Mouse (Mus musculus): ENCODE data around the gene Cactin. TPM values are rescaled to one million over a fixed set of nuclear protein-coding genes. Genes with fewer than 3 reads are reported as not detected.

The Cactin gene
- polyA plus RNA-seq, 2 experiments = 25.3 to 50.0 TPM

DNA sequence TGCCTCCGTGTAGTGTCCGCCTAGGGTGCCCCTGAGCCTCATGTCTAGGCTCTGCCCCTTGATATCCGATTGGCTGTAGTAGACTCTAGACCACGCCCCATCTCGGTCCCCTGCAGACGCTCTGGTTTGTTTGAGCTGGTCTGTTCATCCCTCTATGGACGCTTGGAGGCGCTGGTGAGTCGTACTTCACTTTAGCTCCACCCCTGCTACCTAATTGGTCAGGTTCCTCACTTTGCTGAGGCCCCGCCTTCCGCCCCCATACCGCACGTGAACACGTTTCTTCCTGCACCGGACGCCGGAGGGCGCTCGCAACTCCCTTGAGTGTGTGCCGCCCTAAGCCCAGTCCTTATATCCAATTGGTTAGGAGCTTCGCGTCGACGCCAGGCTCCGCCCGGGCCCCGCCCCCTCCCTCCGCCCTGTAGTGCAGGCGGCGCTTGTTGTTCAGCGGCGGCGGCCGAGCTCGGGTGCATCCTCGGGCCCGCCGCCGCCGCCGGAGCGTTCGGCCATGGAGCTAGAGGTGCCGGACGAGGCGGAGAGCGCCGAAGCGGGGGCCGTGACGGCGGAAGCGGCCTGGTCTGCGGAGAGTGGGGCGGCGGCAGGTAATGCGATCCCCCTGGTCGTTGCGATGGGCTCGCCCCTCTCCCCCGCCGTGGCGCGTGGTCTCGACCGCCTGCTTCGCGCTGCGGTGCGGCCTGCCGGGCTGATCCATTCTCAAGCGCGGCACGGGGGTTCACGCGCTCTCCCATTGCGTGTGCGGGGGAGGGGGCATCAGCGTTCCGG lies 28.2 kb upstream of the Cactin start, which contains the start of gene Pip5k1c:
Pip5k1c (plus strand) TSS at position 410 of the 780 bp plus-strand sequence.
- DNase-seq (ENCODE audit: low spot score) (peak; percentile 98), ATAC-seq (ENCODE audit: low FRiP score, low read depth) (peak; percentile 96)
- peak within 1 kb of the TSS; percentile 83 for H3K27ac ChIP-seq (replicated peaks; ENCODE audit: low read depth, low read length)
- H3K4me2 ChIP-seq (replicated peaks; ENCODE audit: low read depth, low read length, severe bottlenecking) = peak within 1 kb of the TSS; percentile 96
- peak within 1 kb of the TSS; percentile 81 for H3K4me3 ChIP-seq (replicated peaks; ENCODE audit: low read length)
- H3K4me1 ChIP-seq (ENCODE audit: control insufficient read depth, insufficient read depth, low read length) = peaks cover 14% of the 10 kb centered on the region
- H3K9me3 ChIP-seq (ENCODE audit: control insufficient read depth, low read length) = no peaks in the 10 kb centered on the region
- H3K9ac ChIP-seq (ENCODE audit: low read depth, low read length, severe bottlenecking) = peak within 1 kb of the TSS; percentile 77
- TF ChIP-seq POLR2A (IDR thresholded peaks at IDR 0.05; ENCODE audit: borderline replicate concordance, extremely low read depth, insufficient read depth, insufficient read length) = peak; percentile 73; the same call in 1 of the 2 replicates
- under 1% methylated on average over 59 of the region's 80 CpGs for WGBS
- peaks cover 13% of the 10 kb centered on the region; the same call in 1 of the 2 replicates for H3K27me3 ChIP-seq (ENCODE audit: control insufficient read depth, insufficient read depth, low read length)
- no peaks in the 10 kb centered on the region for H3K36me3 ChIP-seq (ENCODE audit: control insufficient read depth, insufficient read depth, low read length)

DNA sequence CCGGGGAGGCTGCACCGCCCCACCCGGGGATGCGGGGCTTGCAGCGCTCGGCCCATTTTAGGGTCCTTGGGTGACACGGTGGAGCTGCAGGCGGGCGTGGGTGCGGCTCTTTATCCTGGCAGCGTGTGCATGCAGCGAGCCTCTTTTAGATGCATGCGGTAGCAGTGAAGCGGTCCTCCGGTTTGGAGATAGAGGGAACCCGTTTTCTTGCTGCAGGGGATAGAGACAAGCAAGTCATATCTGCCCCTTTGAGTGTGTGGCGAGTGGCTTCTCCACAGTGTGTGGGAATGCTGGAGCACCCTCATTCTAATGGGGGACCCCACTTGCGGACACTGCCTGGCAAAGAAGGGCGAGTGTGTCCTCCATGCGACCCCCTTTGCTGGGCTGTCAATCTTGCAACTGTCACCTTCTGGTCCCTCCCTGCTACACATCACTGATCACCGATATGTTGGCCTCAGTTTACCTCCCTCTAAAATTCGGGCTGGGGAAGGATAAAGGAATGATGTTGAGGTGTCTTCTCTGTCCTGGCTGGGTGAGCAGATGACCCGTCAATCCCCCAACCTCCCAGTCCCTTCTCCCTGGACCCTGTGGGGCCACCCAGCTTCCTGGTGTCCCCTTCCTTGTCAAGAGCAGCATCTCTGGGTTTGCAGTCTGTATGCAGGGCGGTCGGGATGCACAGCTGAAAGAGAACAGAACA lies 27.4 kb upstream of the Cactin start:
- 2% methylated on average over 25 of the region's 25 CpGs for WGBS
- Histone ChIP-seq H3K9ac (ENCODE audit: low read depth, low read length, severe bottlenecking) (peak overlapping the region; percentile 77), H3K27me3 (ENCODE audit: control insufficient read depth, insufficient read depth, low read length) (peaks cover 13% of the 10 kb centered on the region; the same call in 1 of the 2 replicates), H3K9me3 (ENCODE audit: control insufficient read depth, low read length) (no peaks in the 10 kb centered on the region), H3K4me3 (replicated peaks; ENCODE audit: low read length) (peak overlapping the region; percentile 81), H3K36me3 (ENCODE audit: control insufficient read depth, insufficient read depth, low read length) (no peaks in the 10 kb centered on the region), H3K27ac (replicated peaks; ENCODE audit: low read depth, low read length) (peak overlapping the region; percentile 83), H3K4me2 (replicated peaks; ENCODE audit: low read depth, low read length, severe bottlenecking) (peak overlapping the region; percentile 96), H3K4me1 (ENCODE audit: control insufficient read depth, insufficient read depth, low read length) (peaks cover 14% of the 10 kb centered on the region)
- TF ChIP-seq POLR2A (IDR thresholded peaks at IDR 0.05; ENCODE audit: borderline replicate concordance, extremely low read depth, insufficient read depth, insufficient read length) = no peak
- ATAC-seq (ENCODE audit: low FRiP score, low read depth) = no peak
- DNase-seq (ENCODE audit: low spot score) = no peak

DNA sequence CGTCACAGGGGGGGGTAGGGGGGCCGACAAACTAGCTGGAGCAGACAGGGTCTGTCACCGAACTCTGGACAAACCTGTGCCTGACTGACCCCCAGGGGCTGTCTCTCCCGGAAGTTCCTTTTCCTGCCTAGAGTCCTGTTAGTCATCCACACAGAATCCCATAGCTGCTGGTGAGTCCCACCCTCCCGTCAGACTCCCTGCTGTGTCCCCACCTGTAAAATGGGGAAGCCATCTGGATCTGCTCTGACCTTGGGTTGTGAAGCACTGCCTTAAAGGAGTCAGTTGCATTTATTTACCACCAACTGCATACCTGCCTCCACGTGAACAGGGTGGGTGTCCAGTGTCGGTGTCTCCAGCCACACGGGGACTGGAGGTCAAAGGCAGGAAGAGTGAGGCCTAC lies 26.5 kb upstream of the Cactin start:
- Histone ChIP-seq H3K4me2 (replicated peaks; ENCODE audit: low read depth, low read length, severe bottlenecking) (peak overlapping the region; percentile 96), H3K9ac (ENCODE audit: low read depth, low read length, severe bottlenecking) (peak overlapping the region; percentile 77), H3K27me3 (ENCODE audit: control insufficient read depth, insufficient read depth, low read length) (peaks cover 13% of the 10 kb centered on the region; the same call in 1 of the 2 replicates), H3K9me3 (ENCODE audit: control insufficient read depth, low read length) (no peaks in the 10 kb centered on the region), H3K4me1 (ENCODE audit: control insufficient read depth, insufficient read depth, low read length) (peaks cover 14% of the 10 kb centered on the region), H3K36me3 (ENCODE audit: control insufficient read depth, insufficient read depth, low read length) (no peaks in the 10 kb centered on the region), H3K27ac (replicated peaks; ENCODE audit: low read depth, low read length) (no peak overlapping the region), H3K4me3 (replicated peaks; ENCODE audit: low read length) (peak overlapping the region; percentile 81)
- TF ChIP-seq POLR2A (IDR thresholded peaks at IDR 0.05; ENCODE audit: borderline replicate concordance, extremely low read depth, insufficient read depth, insufficient read length) = no peak
- DNase-seq (ENCODE audit: low spot score) (no peak), ATAC-seq (ENCODE audit: low FRiP score, low read depth) (no peak)
- WGBS = 39% methylated on average over 8 of the region's 8 CpGs

DNA sequence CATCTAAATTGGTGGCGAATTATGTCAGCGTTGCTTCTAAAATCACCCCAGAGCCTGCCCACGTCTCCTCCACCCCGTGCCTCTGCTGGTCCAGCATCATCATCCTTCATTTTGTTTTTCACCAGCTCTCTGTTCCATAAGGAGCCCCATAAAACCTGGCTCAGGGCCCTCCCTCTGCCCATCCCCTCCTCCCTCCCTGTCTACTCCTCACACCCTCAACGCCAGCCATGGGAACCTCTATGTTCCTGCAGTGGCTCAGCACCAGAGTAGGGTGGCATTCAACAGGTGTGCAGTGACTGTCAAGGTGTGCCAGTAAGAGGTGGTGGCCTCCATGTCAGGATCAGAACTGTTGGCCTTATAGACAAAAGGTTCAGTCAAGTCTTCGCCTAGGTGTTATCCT lies 25.7 kb upstream of the Cactin start:
- H3K9me3 ChIP-seq (ENCODE audit: control insufficient read depth, low read length) = no peaks in the 10 kb centered on the region
- H3K27ac ChIP-seq (replicated peaks; ENCODE audit: low read depth, low read length) = no peak overlapping the region
- WGBS = 91% methylated on average over 6 of the region's 6 CpGs
- DNase-seq (ENCODE audit: low spot score) (no peak), ATAC-seq (ENCODE audit: low FRiP score, low read depth) (no peak)
- no peak overlapping the region for H3K4me3 ChIP-seq (replicated peaks; ENCODE audit: low read length)
- no peak for TF ChIP-seq POLR2A (IDR thresholded peaks at IDR 0.05; ENCODE audit: borderline replicate concordance, extremely low read depth, insufficient read depth, insufficient read length)
- no peak overlapping the region for H3K4me2 ChIP-seq (replicated peaks; ENCODE audit: low read depth, low read length, severe bottlenecking)
- H3K4me1 ChIP-seq (ENCODE audit: control insufficient read depth, insufficient read depth, low read length) = peaks cover 14% of the 10 kb centered on the region
- H3K9ac ChIP-seq (ENCODE audit: low read depth, low read length, severe bottlenecking) = no peak overlapping the region
- H3K36me3 ChIP-seq (ENCODE audit: control insufficient read depth, insufficient read depth, low read length) = 0 out of 2 replicates have a peak, but pooled peaks cover 3% of the 10 kb centered on the region
- peaks cover 8% of the 10 kb centered on the region; the same call in 1 of the 2 replicates for H3K27me3 ChIP-seq (ENCODE audit: control insufficient read depth, insufficient read depth, low read length)

DNA sequence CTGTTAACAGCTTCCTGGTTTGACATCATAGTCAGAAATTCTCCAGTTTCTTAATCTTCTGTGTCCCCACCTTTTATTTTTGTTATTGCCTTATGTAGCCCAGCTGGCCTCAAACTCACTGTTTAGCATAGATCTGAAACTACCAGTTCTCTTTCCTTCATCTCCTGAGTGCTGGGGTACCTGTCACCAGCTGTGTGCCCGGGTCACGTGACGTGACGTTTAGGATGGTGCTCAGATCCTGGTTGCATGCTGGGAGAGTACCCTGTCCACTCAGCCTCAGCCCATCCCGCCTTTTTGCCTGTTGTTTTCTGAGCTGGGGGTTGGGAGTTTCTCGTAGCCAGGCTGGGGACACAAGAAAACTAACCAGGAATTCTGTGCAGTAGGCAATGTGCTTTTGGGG lies 23.7 kb upstream of the Cactin start:
- Histone ChIP-seq H3K4me3 (replicated peaks; ENCODE audit: low read length) (no peak overlapping the region), H3K4me2 (replicated peaks; ENCODE audit: low read depth, low read length, severe bottlenecking) (no peak overlapping the region), H3K36me3 (ENCODE audit: control insufficient read depth, insufficient read depth, low read length) (0 out of 2 replicates have a peak, but pooled peaks cover 3% of the 10 kb centered on the region), H3K9ac (ENCODE audit: low read depth, low read length, severe bottlenecking) (no peak overlapping the region), H3K4me1 (ENCODE audit: control insufficient read depth, insufficient read depth, low read length) (peaks cover 14% of the 10 kb centered on the region), H3K27me3 (ENCODE audit: control insufficient read depth, insufficient read depth, low read length) (0 out of 2 replicates have a peak, but pooled peaks cover 2% of the 10 kb centered on the region), H3K9me3 (ENCODE audit: control insufficient read depth, low read length) (no peaks in the 10 kb centered on the region), H3K27ac (replicated peaks; ENCODE audit: low read depth, low read length) (no peak overlapping the region)
- no peak for TF ChIP-seq POLR2A (IDR thresholded peaks at IDR 0.05; ENCODE audit: borderline replicate concordance, extremely low read depth, insufficient read depth, insufficient read length)
- DNase-seq (ENCODE audit: low spot score) = no peak
- 78% methylated on average over 6 of the region's 6 CpGs for WGBS
- no peak for ATAC-seq (ENCODE audit: low FRiP score, low read depth)

Measured in limb, embryonic 14.5 days (tissue).